Mouse (Mus musculus) heart, embryonic 11.5 days (tissue): Measurements from ENCODE around the gene Ces5a. TPM values are rescaled to one million over a fixed set of nuclear protein-coding genes. Genes with fewer than 3 reads are reported as not detected.

Experiments
- ATAC-seq: fragments of 200-750 bp; cut with Nextera tagmentation; replicated peaks from 2 replicates; pipeline ENCODE4 v1.8.0; 2017; ENCODE audit warnings: moderate library complexity; ENCODE audit not compliant: insufficient number of reproducible peaks, low FRiP score, low TSS enrichment
- H3K27ac ChIP-seq: fragments of 300-500 bp; sonication (generic); 2 replicates; pipeline ENCODE4 v1.5.1; 2014; ENCODE audit warnings: mild to moderate bottlenecking, low read depth, low read length
- H3K27me3 ChIP-seq: fragments of 300-500 bp; sonication (generic); 2 replicates; pipeline ENCODE4 v1.6.1; 2014; ENCODE audit warnings: mild to moderate bottlenecking, low read length, mixed read lengths; ENCODE audit not compliant: control insufficient read depth, insufficient read depth
- H3K36me3 ChIP-seq: fragments of 300-500 bp; sonication (generic); 2 replicates; pipeline ENCODE4 v1.6.1; 2014; ENCODE audit warnings: mild to moderate bottlenecking, low read length, moderate library complexity, mixed read lengths; ENCODE audit not compliant: control insufficient read depth, insufficient read depth
- H3K4me1 ChIP-seq: fragments of 300-500 bp; sonication (generic); 2 replicates; pipeline ENCODE4 v1.6.1; 2014; ENCODE audit warnings: low read length; ENCODE audit not compliant: control insufficient read depth, insufficient read depth
- H3K4me2 ChIP-seq: fragments of 300-500 bp; sonication (generic); 2 replicates; pipeline ENCODE4 v1.6.1; 2014; ENCODE audit warnings: mild to moderate bottlenecking, moderate library complexity
- H3K4me3 ChIP-seq: fragments of 300-500 bp; sonication (generic); 2 replicates; pipeline ENCODE4 v1.5.1; 2014; ENCODE audit warnings: low read depth, low read length
- H3K9ac ChIP-seq: fragments of 300-500 bp; sonication (generic); 2 replicates; pipeline ENCODE4 v1.6.1; 2014; ENCODE audit warnings: mild to moderate bottlenecking, low read depth, low read length, moderate library complexity
- H3K9me3 ChIP-seq: fragments of 300-500 bp; sonication (generic); replicated peaks from 2 replicates; pipeline ENCODE4 v1.6.1; 2016; ENCODE audit warnings: low read length; ENCODE audit not compliant: control insufficient read depth
- WGBS: fragments of 180-500 bp; shearing (Covaris S2); extraction: QIAGEN DNeasy Blood & Tissue Kit; methylation state at CpG from one replicate; pipeline ENCODE4 v1.1.7; 2014; ENCODE audit not compliant: insufficient replicate concordance; 5-methylcytosine and 5-hydroxymethylcytosine counted together
- polyA plus RNA-seq: library from polyadenylated mRNA; unstranded; fragments of >200 nt; fragmentation: Nextera tagmentation; extraction: Ambion mirVana; gene quantifications from 2 replicates; pipeline ENCODE4 v1.2.1, GENCODE M21; 2014

The Ces5a gene
- polyA plus RNA-seq, 1 experiment from 2014 or later: not detected

DNA sequence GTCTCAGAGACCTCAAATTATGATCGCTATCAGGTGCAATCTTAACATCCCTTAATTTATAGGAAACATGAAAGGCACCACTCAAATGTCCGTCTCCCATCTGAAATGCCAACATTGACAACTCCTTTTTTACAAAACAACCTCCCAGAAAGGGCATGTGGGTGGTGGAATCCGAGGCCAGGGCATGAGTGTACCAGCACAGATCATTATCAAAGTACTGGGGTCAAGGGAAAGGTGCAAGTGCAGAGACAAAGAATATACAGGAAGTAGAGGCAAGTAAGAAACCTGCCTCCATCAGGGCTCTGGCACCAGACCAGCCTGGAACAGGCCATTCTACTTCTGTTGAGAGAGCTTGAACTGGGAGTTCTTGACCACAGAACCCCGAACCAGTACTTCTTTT lies 29.0 kb upstream of the Ces5a start:
- no peak overlapping the region for H3K4me2 ChIP-seq
- no peak overlapping the region for H3K27ac ChIP-seq
- H3K36me3 ChIP-seq: no peaks in the 10 kb centered on the region
- peaks cover 7% of the 10 kb centered on the region for H3K9me3 ChIP-seq
- H3K9ac ChIP-seq: no peak overlapping the region
- no peaks in the 10 kb centered on the region for H3K4me1 ChIP-seq
- H3K4me3 ChIP-seq: no peak overlapping the region
- no peaks in the 10 kb centered on the region for H3K27me3 ChIP-seq
- no peak for ATAC-seq
- 68% methylated on average over 4 of the region's 4 CpGs for WGBS

DNA sequence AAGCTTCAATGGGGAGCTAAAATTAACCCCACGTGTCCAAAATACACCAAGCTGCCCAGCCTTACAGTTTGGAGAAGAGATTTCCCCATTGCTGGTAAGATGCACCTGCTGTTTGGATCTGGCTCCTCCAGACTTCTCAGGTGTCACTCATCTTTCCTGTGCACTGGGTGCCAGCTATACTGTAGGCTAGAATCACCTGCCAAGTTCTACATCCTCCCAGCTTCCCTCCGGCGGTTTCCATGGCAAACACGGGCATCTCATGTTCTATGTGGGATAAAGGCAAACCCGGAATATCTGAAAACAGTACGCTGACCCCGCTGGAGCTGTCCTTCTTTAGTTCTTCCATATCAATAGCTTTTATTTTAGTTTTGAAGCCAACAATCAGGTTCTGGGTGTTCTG lies 27.9 kb upstream of the Ces5a start:
- Histone ChIP-seq H3K36me3 (no peaks in the 10 kb centered on the region), H3K4me3 (no peak overlapping the region), H3K27ac (no peak overlapping the region), H3K4me2 (no peak overlapping the region), H3K9ac (no peak overlapping the region), H3K4me1 (no peaks in the 10 kb centered on the region), H3K27me3 (no peaks in the 10 kb centered on the region), H3K9me3 (peaks cover 4% of the 10 kb centered on the region)
- 83% methylated on average over 7 of the region's 7 CpGs for WGBS
- no peak for ATAC-seq

DNA sequence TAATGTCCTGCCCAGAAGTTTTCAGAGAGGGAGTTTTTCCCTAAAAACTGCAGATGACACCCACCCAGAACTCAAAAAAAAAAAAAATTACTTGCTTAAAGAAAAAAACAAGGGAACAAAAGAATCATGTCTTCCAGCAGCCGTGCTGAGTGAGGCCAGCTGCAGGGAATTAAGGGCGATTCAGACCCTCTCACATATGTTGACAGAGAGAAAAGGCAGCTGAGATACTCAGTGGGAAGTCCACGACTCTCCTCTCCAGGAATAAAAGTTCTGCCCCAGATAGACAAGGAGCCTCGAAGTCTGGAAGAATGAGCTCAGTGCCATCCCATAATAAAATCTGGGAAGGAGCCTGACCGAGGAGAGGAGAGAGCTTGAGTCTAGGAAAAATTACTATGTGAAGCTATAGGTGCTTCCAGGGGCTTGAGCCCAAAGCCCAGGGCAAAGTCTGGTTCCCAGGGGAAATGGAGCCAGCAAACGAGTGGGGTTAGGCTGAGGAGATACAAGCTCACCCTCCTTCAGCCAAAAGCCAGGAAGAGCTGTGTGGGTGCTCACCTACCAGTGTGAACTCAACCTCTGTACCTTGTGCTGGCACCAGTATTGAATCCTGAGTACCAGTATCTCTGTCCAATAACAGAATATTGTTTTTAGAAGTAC lies 27.1 kb upstream of the Ces5a start:
- Histone ChIP-seq H3K36me3 (no peaks in the 10 kb centered on the region), H3K27me3 (no peaks in the 10 kb centered on the region), H3K4me2 (no peak overlapping the region), H3K9me3 (no peaks in the 10 kb centered on the region), H3K4me1 (no peaks in the 10 kb centered on the region), H3K9ac (no peak overlapping the region), H3K27ac (no peak overlapping the region), H3K4me3 (no peak overlapping the region)
- no peak for ATAC-seq
- whole genome bisulfite sequencing: 27% methylated on average over 6 of the region's 6 CpGs

DNA sequence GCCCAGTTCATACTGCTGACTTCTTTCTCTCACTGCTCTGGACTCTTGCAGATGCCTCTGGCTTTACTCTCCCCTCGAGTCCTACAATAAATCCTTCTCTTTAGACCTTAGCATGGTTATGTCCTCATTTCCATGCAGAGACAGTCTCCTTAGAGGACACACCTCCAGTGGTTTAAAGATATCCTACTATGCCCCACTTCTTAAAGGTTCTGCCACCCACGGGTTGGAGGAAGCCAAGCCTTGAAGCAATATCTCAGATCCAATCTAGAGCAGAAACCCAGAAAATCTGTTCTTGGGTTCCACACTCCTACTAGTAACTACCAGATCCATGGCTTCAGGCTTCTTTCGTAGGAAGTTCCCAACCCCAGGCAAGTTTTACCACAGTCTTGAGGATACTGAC lies 25.6 kb upstream of the Ces5a start:
- H3K4me2 ChIP-seq: no peak overlapping the region

DNA sequence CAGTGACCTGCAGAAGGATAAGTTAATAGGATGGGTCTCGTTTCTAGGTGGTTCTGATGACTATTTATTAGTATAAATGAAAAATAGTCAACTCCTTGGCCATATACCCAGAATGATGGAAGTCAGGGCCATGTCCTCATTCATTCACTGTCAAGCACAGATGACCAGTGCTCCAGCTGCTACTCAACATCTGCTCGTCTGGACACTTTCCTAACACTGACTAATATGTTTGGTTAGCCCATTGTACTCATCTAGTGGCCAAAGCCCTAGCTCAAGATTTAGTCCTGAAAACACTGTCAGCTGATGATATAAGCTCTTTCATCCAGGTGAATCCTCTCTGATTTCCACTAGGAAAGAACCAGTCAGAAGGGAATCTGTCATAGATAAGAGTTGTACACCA lies 24.1 kb upstream of the Ces5a start:
- Histone ChIP-seq H3K9ac (no peak overlapping the region), H3K27me3 (no peaks in the 10 kb centered on the region), H3K4me1 (no peaks in the 10 kb centered on the region), H3K4me2 (no peak overlapping the region), H3K36me3 (no peaks in the 10 kb centered on the region), H3K9me3 (no peaks in the 10 kb centered on the region; the same call in 1 of the 2 replicates), H3K4me3 (no peak overlapping the region), H3K27ac (no peak overlapping the region)
- no peak for ATAC-seq
- WGBS: 63% methylated on average over 2 of the region's 2 CpGs

More for the DNA sequence above, 25.6 kb upstream of the Ces5a start:
- Histone ChIP-seq H3K36me3 (no peaks in the 10 kb centered on the region), H3K9me3 (no peaks in the 10 kb centered on the region), H3K9ac (no peak overlapping the region), H3K4me3 (no peak overlapping the region), H3K4me1 (no peaks in the 10 kb centered on the region), H3K27ac (no peak overlapping the region), H3K27me3 (no peaks in the 10 kb centered on the region)
- 78% methylated on average over 3 of the region's 3 CpGs for WGBS
- no peak for ATAC-seq

DNA sequence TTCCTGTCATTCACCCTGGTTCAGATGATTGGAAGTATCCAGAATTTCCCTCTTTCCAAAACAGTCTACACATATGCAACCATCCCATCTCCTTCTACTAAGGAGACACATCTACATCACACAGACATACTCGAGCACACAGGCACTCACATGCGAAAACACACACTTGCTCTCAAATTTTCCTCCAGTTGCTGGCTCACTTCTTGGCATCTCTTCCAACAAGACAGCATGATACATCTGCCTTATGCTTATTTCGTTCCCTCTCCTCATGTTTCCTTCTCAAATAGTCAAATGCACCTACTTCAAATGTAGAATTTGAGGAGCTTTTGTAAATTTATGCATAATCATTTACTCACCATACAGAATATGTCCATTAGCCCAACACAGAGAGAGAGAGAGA lies 33.0 kb downstream of the Ces5a start:
- Histone ChIP-seq H3K36me3 (no peaks in the 10 kb centered on the region), H3K27me3 (no peaks in the 10 kb centered on the region), H3K27ac (no peak overlapping the region), H3K4me2 (no peak overlapping the region), H3K9me3 (no peaks in the 10 kb centered on the region), H3K4me1 (no peaks in the 10 kb centered on the region), H3K4me3 (no peak overlapping the region), H3K9ac (no peak overlapping the region)
- WGBS: 79% methylated on average over 3 of the region's 3 CpGs
- no peak for ATAC-seq

DNA sequence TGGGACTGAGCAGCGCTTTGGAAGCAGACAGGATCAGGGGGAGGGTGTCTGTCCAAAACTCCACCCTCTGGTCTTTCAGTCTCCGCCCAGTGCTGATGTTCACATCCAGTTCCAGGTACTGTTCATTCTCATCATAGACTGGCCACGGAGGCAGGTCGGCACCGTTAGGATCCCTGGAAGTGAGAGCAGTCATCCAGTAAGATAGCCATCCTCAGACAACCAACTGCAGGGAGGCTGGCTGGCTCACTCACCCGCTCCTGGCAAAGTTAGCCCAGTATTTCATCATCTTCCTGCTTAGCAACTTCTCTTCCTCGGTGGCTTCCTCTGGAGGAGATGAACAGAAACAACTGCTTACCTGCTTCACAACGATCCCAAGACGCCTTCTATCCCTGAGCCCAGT lies 36.2 kb downstream of the Ces5a start:
- no peak overlapping the region for H3K27ac ChIP-seq
- ATAC-seq: no peak
- no peaks in the 10 kb centered on the region for H3K4me1 ChIP-seq
- no peak overlapping the region for H3K4me2 ChIP-seq
- no peaks in the 10 kb centered on the region for H3K36me3 ChIP-seq
- H3K9ac ChIP-seq: no peak overlapping the region
- H3K27me3 ChIP-seq: no peaks in the 10 kb centered on the region
- no peaks in the 10 kb centered on the region for H3K9me3 ChIP-seq
- H3K4me3 ChIP-seq: no peak overlapping the region
- 41% methylated on average over 9 of the region's 9 CpGs for WGBS

DNA sequence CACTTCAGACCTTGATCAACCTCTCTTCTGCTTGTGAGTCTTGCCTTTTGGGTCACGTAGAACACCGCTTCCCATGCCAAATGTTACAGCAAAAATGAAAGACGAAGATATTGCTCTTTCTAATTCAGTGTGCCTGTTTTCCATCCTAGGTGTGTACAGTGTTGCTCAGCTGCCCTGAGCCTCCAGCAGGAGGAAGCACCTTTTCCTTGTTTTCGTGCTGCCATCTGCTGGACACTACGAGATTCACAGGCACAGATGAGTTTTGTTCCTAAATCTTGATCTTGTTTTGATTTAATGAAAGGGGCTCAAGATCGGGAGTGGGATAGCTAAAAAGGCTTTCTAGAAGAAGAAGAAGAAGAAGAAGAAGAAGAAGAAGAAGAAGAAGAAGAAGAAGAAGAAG lies 40.3 kb downstream of the Ces5a start:
- Histone ChIP-seq H3K9me3 (no peaks in the 10 kb centered on the region), H3K27me3 (no peaks in the 10 kb centered on the region), H3K9ac (no peak overlapping the region), H3K27ac (no peak overlapping the region), H3K4me2 (no peak overlapping the region), H3K4me3 (no peak overlapping the region), H3K4me1 (no peaks in the 10 kb centered on the region), H3K36me3 (no peaks in the 10 kb centered on the region)
- WGBS: 15% methylated on average over 6 of the region's 6 CpGs
- no peak for ATAC-seq

DNA sequence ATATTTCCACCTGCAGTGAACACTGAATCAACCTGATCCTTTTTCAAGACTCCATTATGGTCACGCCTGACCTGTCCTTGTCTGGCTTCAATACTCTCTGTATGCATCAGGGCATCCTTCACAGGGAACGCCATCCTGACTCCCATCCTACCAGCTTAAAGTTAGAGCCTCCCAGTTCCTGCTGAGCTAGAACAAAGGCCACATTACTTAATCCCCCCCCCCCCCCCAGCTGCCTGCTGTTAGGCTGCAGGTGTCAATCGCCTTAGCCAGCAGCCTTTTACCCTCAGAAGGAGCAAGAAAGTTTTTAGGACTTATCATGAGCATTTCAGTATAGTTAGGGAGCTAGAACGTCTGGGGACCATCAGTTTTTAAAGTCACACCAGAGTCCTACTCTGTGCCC lies 46.9 kb downstream of the Ces5a start:
- Histone ChIP-seq H3K4me3 (no peak overlapping the region), H3K9me3 (no peaks in the 10 kb centered on the region), H3K27me3 (no peaks in the 10 kb centered on the region), H3K36me3 (no peaks in the 10 kb centered on the region), H3K4me2 (no peak overlapping the region), H3K9ac (no peak overlapping the region), H3K4me1 (no peaks in the 10 kb centered on the region), H3K27ac (no peak overlapping the region)
- 13% methylated on average over 4 of the region's 4 CpGs for WGBS
- no peak for ATAC-seq
